Mouse (Mus musculus) heart, postnatal 10 days (tissue): ENCODE measurements around the gene Ftsj3. TPM values are rescaled to one million over a fixed set of nuclear protein-coding genes. Genes with fewer than 3 reads are reported as not detected.
A peak's percentile ranks its signal among the peaks of the same experiment; 100 is the strongest.
"Not testable (repeated sequence)": the region's sequence is repeated elsewhere in the genome, so short reads cannot be mapped to it uniquely, and the experiment has no call there.

ENCODE experiments used
- DNase-seq, 2 experiments: peaks; one replicate each; pipeline ENCODE4 v3.0.0; 2021
- intact Hi-C: fragments of 180-260 bp; cut with DNase I; formaldehyde crosslinking; loops from one replicate; pipeline ENCODE4 v1.15.1; 2025
- total RNA-seq, 2 experiments: library from RNA; stranded (reverse); gene quantifications; 2 replicates each; pipeline ENCODE4 v1.2.3; 2021

The Ftsj3 gene
- total RNA-seq, 2 experiments from 2014 or later = 22.3 to 24.7 TPM

- intact Hi-C loops = no loop called here
- DNase-seq = peak in 1 of 2 experiments; percentile 36
Observed at GRCm38 (mm10) chr11:106271131-106271793, 15.4 kb upstream of the Ftsj3 start.

GRCm38 (mm10) chr11:106269060-106269431 lies 13.2 kb upstream of the Ftsj3 start:
- peak; percentile 41 to 43 for DNase-seq
- intact Hi-C loops = no loop called here

- intact Hi-C loops = no loop called here
- DNase-seq = peak; percentile 79 to 80
Observed at GRCm38 (mm10) chr11:106268326-106269059, 12.6 kb upstream of the Ftsj3 start.

- no peak for DNase-seq
- intact Hi-C loops = no loop called here
Observed at GRCm38 (mm10) chr11:106267871-106268270, 12.0 kb upstream of the Ftsj3 start.

- intact Hi-C loops = no loop called here
Observed at GRCm38 (mm10) chr11:106267311-106267852, 11.5 kb upstream of the Ftsj3 start.

GRCm38 (mm10) chr11:106266431-106266830 lies 10.6 kb upstream of the Ftsj3 start:
- DNase-seq = no peak
- intact Hi-C loops = no loop called here

More at GRCm38 (mm10) chr11:106267311-106267852, 11.5 kb upstream of the Ftsj3 start:
- peak in 1 of 2 experiments; percentile 30 for DNase-seq

- intact Hi-C loops = no loop called here
- no peak for DNase-seq
Observed at GRCm38 (mm10) chr11:106265570-106265969, 9.7 kb upstream of the Ftsj3 start.

GRCm38 (mm10) chr11:106264988-106265387 lies 9.1 kb upstream of the Ftsj3 start:
- no peak for DNase-seq
- intact Hi-C loops = no loop called here

GRCm38 (mm10) chr11:106263963-106264362 lies 8.1 kb upstream of the Ftsj3 start:
- DNase-seq = no peak
- intact Hi-C loops = no loop called here

- intact Hi-C loops = no loop called here
- no peak for DNase-seq
Observed at GRCm38 (mm10) chr11:106260826-106261450, 5.1 kb upstream of the Ftsj3 start.

- DNase-seq = peak in 1 of 2 experiments; percentile 54
- intact Hi-C loops = loop anchor here (1.0 kb wide), 1 partner anchor 16 kb away; the partner anchor contains the start of gene Smarcd2
Observed at GRCm38 (mm10) chr11:106256775-106257174, 896 bp upstream of the Ftsj3 start.

GRCm38 (mm10) chr11:106255174-106255573 lies 705 bp downstream of the Ftsj3 start:
- no peak for DNase-seq
- intact Hi-C loops = no loop called here

- intact Hi-C loops = no loop called here
- DNase-seq = no peak
Observed at GRCm38 (mm10) chr11:106254767-106255166, 1.1 kb downstream of the Ftsj3 start.

GRCm38 (mm10) chr11:106249326-106249725 lies 6.6 kb downstream of the Ftsj3 start:
- DNase-seq = no peak
- intact Hi-C loops = no loop called here

GRCm38 (mm10) chr11:106246834-106247233 lies 9.0 kb downstream of the Ftsj3 start:
- intact Hi-C loops = no loop called here
- no peak for DNase-seq

- intact Hi-C loops = not testable (repeated sequence)
Observed at GRCm38 (mm10) chr11:106233978-106234377, 21.9 kb downstream of the Ftsj3 start.

GRCm38 (mm10) chr11:106220603-106221002 lies 35.3 kb downstream of the Ftsj3 start:
- intact Hi-C loops = no loop called here

More at GRCm38 (mm10) chr11:106233978-106234377, 21.9 kb downstream of the Ftsj3 start:
- DNase-seq = not testable (repeated sequence)

GRCm38 (mm10) chr11:106216730-106217490 lies 39.0 kb downstream of the Ftsj3 start, which contains the start of gene Ddx42:
Gene Ddx42 (plus strand): TSS chr11:106216926.
- DNase-seq = peak; percentile 92 to 93
- intact Hi-C loops = no loop called here

More at GRCm38 (mm10) chr11:106220603-106221002, 35.3 kb downstream of the Ftsj3 start:
- DNase-seq = no peak

- DNase-seq = peak; percentile 96 to 97
- intact Hi-C loops = no loop called here
Observed at GRCm38 (mm10) chr11:106215927-106216729, 39.8 kb downstream of the Ftsj3 start, which contains the start of gene Ccdc47. Gene Ccdc47 (minus strand): TSS chr11:106216344.
